Mouse (Mus musculus) CD4-positive, CD25-positive, alpha-beta regulatory T cell, adult 4 months (primary cell): ENCODE measurements around the gene Mvd. TPM values are rescaled to one million over a fixed set of nuclear protein-coding genes. Genes with fewer than 3 reads are reported as not detected.

Source experiments
- ATAC-seq: one replicate; pipeline ENCODE4 v1.8.0; 2017
- polyA plus RNA-seq, 2 experiments: library from polyadenylated mRNA; unstranded; fragments of 100-300 nt; shearing (Covaris generic); gene quantifications; one replicate each; pipeline ENCODE4 v1.2.1; 2017

The Mvd gene
- polyA plus RNA-seq, 2 experiments from 2014 or later: 12.6 to 20.0 TPM

DNA sequence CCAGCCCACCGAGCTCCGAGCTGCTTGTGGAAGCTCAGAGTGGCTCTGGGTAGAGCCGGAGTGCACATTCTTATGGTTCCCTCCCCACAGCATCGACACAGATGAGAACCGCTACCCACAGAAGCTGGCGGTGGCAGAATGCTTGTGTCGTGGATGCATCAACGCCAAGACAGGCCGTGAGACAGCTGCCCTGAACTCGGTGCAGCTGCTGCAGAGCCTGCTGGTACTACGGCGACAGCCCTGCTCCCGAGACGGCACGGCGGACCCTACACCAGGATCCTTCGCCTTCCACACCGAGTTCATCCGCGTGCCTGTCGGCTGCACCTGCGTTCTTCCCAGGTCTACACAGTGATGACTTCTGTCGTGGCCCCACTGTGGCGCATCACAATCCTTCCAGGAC lies 20.0 kb downstream of the Mvd start:
- ATAC-seq: no peak

DNA sequence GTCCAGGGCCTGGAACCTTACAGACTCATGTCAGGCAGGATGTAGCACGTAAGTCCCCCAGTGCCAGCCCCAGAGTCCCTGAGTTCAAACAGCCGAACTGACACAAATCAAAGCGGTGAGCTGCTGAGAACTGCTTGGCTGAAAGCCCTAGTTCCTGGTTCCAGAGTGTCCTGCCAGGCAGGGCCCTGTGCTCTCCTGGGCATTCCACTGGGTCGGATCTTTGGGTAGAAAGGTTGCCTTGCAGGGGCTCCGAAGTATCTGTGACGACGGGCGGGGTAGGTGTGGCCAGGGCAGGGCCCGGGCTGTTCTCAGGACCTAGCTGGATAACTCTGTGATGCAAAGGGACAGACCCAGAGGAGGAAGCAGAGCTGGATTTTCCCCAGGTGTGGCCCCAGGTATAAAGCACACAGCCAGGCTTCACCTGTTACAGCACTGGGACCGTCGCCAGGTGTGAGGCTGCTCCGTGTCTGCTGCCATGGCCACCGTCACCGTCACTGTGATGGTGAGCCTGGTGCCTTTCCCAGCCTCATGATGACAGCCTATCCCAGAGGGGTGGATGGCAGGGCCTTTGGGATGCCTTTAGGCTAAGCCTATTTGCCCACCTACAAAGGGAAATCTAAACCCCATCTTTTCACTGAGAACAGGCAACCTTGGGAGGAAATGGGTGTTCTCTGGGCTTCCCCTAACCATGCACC lies 21.7 kb downstream of the Mvd start, which contains the start of gene Il17c:
Gene Il17c (plus strand): TSS at position 645 of the 695 bp plus-strand sequence.
- no peak for ATAC-seq

DNA sequence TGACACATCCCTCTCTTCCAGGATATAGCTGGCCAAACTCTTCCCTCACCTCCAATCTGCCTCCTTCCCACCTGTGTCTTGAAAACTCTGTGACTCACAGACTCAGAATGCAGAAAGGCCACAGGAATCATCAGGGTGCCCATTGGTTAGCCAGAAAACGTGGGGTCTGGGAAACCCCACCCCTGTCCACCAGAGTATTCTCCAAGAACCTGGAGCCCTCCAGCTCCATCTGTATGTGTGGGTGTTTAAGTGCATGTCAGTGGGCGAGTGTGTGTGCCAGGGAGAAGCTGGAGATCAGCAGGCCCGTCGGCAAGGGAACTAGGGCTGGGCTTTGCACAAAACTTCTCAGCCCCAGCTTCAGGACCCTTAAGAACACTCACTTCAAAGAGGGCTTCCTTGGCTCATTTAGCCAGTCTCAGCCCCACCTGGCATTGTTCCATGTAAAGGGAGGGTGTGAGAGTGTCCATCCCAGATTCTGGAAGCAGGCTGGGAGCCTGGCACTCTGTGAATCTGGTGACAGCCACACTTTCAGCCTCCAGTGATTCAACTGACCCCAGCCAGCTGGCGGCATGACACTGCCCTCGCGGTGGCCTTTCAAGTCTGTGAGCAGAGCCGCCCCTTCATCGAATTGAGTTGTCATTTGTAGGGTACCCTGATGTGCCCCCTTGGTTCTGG lies 23.2 kb downstream of the Mvd start:
- no peak for ATAC-seq

DNA sequence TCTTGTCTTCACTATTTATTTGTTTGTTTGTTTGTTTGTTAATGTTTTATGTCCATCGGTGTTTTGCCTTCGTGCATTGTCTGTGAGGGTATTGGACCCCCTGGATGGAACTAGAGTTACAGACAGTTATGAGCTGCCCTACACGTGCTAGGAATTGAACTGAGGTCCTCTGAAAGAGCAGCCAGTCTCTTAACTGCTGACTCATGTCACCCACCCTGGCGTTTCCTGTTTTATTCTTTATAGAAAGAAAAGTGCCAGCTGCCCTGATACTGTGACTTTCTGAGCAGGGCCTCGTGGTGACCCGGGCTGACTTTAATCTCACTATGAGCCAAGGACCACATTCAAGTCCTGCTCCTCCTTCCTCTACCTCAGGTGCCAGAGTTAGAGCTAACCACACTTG lies 27.7 kb downstream of the Mvd start:
- no peak for ATAC-seq

DNA sequence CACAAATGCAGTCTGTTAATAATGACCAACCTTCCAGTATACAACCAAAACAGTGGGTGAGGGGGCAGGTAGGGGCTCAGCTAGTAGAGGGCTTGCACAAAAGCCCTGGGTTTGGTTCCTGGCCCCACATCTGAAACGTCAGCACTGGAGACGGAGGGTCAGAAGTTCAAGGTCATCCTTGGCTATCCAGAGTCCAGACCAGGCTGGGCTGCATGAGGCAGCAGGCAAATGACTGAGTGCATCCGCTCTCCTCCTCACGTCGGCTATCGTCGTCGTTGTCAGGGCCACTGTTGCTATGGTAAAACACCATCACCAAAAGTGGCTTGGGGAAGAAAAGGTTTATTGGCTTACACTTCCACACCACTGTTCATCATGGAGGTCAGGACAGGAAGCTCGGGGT lies 28.9 kb downstream of the Mvd start:
- ATAC-seq: no peak

DNA sequence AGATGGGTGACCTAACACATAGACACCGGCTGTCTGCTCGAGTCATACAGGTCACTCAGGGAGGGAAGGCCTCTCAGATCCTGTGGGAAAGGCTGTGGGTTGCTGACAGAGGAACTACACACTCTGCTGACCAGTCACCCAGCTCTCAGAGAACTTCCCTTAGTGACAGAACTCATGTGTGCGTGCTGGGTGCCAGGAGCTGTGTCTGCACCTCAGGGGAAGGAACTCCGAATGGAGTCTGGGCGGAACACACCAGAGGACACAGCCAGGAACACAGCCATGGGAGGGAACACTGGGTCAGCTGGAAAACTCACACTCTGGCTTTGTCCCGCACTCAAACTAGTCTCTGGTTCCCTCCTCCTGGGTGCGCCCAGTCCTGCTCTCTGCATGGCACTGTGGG lies 35.5 kb downstream of the Mvd start:
- no peak for ATAC-seq

DNA sequence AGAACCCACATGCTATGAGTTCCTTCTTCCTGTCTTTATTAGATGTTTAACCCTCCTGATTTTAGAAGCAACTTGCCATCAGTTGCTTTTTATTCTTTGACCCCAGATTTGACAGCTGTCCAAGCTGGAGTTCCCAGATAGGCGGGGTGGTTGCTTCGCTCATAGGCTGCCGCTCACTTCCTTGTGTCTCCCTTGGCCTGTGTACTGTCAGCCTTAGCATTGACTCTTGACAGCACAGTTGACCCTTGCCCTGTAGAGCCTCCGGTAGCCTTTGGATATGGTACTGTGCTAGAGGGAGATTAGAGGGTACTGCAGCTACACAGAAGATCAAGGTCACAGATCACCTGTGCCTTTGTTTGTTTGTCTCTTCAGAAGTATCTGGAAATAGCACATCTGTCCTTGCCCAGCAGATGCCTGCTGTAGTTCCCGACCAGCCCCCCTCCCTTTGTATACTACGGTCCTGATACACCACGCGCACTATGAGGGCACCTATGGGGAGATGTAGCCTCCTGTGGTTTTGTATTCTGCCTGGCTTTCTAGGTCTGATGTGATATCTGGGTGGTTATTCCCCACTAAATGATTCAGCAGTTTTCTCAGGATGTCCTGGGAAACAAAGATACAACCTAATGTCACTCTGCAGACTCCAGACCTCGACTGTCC lies 37.9 kb downstream of the Mvd start:
- no peak for ATAC-seq

DNA sequence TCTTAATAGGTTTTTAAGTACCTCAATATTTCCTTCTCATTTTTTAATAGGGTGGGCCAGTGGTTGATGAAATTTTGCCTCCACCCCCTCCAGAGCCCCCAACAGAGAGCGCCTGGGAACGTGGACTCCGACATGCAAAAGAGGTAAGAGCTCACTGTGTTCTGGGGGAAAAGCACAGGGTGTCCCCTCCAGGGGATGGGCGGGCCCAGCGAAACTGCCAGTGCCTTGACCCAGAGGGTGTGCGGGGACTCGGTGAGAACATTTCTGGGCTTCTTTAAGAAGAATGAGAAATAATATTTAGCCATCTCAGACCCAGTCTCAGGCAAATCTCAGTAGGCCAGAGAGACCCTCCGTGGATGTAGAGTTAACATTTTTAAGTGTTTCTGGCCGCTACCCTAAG lies 45.0 kb downstream of the Mvd start:
- ATAC-seq: no peak

DNA sequence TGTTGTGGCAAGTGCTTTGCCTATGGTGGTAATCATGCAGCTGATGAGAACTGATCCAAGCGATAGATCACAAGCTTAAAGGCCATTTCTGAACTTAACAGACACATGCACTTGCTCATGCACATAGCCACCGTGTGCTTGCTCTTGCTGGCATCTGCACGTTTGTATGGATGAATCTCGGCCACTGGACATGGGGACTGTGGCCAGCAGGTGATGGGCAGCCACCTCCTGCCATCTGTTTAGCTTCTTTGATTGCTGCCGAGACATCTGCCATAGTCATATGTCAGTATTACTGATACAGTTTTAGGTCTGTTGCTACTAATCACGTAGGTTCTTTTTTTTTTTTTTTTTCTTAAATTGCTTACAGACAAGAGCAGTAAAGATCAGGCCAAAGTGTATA lies 47.9 kb downstream of the Mvd start:
- no peak for ATAC-seq

DNA sequence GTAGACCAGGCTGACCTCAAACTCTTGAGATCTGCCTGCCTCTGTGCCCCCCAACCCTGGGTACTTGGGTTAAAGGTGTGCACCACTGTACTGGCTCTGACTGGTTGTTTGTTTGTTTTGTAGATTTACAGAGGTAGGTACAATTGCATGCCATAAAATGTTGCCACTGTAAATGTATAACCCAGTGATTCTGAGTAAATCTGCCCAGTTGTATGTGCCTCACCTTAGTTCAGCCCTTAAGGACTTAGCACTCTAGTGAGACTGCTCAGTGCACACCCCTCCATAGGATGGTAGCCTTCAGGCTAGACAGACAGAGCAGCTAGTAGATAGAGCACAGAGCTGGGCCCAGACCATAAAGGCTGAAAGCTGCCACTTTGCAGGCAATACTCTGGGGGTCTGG lies 49.5 kb downstream of the Mvd start:
- ATAC-seq: no peak

DNA sequence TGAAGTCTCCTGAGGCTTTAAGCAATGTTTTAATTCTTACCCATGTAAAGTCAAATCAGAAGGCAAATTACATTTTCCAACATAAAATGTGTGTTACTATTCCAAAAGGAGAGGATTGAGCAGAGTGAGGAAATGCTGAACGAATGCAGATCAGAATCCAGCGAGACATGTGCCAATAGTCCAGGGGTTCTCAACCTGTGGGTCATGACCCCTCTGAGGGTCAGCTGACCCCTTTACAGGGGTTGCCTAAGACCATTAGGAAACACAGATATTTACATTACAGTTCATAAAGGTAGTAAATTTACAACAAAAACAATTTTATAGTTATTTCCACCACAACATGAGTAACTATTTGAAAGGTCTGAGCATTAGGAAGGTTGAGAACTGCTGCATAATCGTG lies 52.5 kb downstream of the Mvd start:
- ATAC-seq: no peak

DNA sequence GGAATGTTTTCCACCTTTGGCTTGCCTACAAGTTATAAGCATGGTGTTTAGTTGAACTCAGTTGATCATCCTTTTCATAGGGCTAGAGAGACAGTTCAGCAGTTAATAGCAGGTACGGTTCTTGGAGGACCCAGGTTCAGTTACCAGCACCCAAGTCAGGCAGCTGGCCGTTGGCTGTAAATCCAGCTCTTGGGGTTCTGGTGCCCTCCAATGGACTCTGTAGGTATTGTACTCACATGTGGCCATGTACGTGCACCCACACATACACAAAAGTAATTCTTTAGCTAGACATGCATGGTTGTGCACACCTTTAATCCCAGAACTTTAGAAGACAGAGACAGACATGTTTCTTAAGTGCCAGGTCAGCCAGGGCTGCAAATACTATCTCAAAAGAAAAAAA lies 53.9 kb downstream of the Mvd start:
- no peak for ATAC-seq

Other genes with a start within 250 kb of the Mvd start
- under 1 TPM; 0.46 to 0.82 TPM for gene Zfpm1, start 161.3 kb downstream of the Mvd start, polyA plus RNA-seq
- not detected for gene Trhr2, start 82.7 kb downstream of the Mvd start, polyA plus RNA-seq
- gene Zc3h18, start 66.8 kb downstream of the Mvd start, polyA plus RNA-seq: 10 to 100 TPM; 12.1 to 12.7 TPM
- gene Il17c, start 21.4 kb downstream of the Mvd start, polyA plus RNA-seq: under 1 TPM in 1 of 2 experiments, not detected in 1; 0.77 TPM
- gene Cyba, start 10.5 kb downstream of the Mvd start, polyA plus RNA-seq: 100 to 1,000 TPM; 801 to 968 TPM
- gene Snai3, start 17.3 kb upstream of the Mvd start, polyA plus RNA-seq: 1 to 10 TPM; 2.6 to 5.2 TPM
- 10 to 100 TPM; 27.3 to 31.0 TPM for gene Rnf166, start 32.6 kb upstream of the Mvd start, polyA plus RNA-seq
- 10 to 100 TPM; 11.5 to 16.9 TPM for gene Ctu2, start 32.7 kb upstream of the Mvd start, polyA plus RNA-seq
- gene Piezo1, start 107.9 kb upstream of the Mvd start, polyA plus RNA-seq: 10 to 100 TPM; 15.3 to 22.7 TPM
- 10 to 100 TPM in 1 of 2 experiments, 1 to 10 TPM in 1; 8.2 to 12.6 TPM for gene Cdt1, start 124.6 kb upstream of the Mvd start, polyA plus RNA-seq
- 100 to 1,000 TPM; 146 to 207 TPM for gene Aprt, start 133.5 kb upstream of the Mvd start, polyA plus RNA-seq
- gene Galns, start 168.0 kb upstream of the Mvd start, polyA plus RNA-seq: 10 to 100 TPM in 1 of 2 experiments, 1 to 10 TPM in 1; 8.7 to 12.7 TPM
- gene Trappc2l, start 168.2 kb upstream of the Mvd start, polyA plus RNA-seq: 10 to 100 TPM; 45.0 to 70.1 TPM
- gene Pabpn1l, start 179.3 kb upstream of the Mvd start, polyA plus RNA-seq: not detected